Mouse (Mus musculus) limb, embryonic 10.5 days (tissue): Measurements from ENCODE around the gene Senp1. TPM values are rescaled to one million over a fixed set of nuclear protein-coding genes. Genes with fewer than 3 reads are reported as not detected.

Experiments used
- DNase-seq: peaks from one replicate; pipeline ENCODE4 v3.0.0-alpha.2; 2017; ENCODE audit warnings: low spot score
- H3K27ac ChIP-seq: fragments of 300-500 bp; sonication (generic); 2 replicates; pipeline ENCODE4 v1.5.1; 2016; ENCODE audit warnings: mild to moderate bottlenecking
- H3K27me3 ChIP-seq: fragments of 300-500 bp; sonication (generic); 2 replicates; pipeline ENCODE4 v1.6.1; 2016; ENCODE audit warnings: low read depth, mild to moderate bottlenecking; ENCODE audit not compliant: poor library complexity, severe bottlenecking
- H3K36me3 ChIP-seq: fragments of 300-500 bp; sonication (generic); 2 replicates; pipeline ENCODE4 v1.6.1; 2016; ENCODE audit warnings: mild to moderate bottlenecking, moderate library complexity
- H3K4me1 ChIP-seq: fragments of 300-500 bp; sonication (generic); 2 replicates; pipeline ENCODE4 v1.6.1; 2016
- H3K4me3 ChIP-seq: fragments of 300-500 bp; sonication (generic); 2 replicates; pipeline ENCODE4 v1.5.1; 2016; ENCODE audit warnings: mild to moderate bottlenecking, moderate library complexity
- H3K9me3 ChIP-seq: fragments of 300-500 bp; sonication (generic); replicated peaks from 2 replicates; pipeline ENCODE4 v1.6.1; 2016; ENCODE audit warnings: mild to moderate bottlenecking
- WGBS: fragments of 180-500 bp; shearing (Covaris S2); methylation state at CpG from one replicate; pipeline ENCODE4 v1.1.7; 2016; 5-methylcytosine and 5-hydroxymethylcytosine counted together
- polyA plus RNA-seq: library from polyadenylated mRNA; unstranded; fragments of >200 nt; fragmentation: Nextera tagmentation; extraction: Ambion mirVana; gene quantifications from 2 replicates; pipeline ENCODE4 v1.2.1, GENCODE M21; 2016

Gene Senp1
- polyA plus RNA-seq, 1 experiment from 2014 or later, result 51.6 TPM

DNA sequence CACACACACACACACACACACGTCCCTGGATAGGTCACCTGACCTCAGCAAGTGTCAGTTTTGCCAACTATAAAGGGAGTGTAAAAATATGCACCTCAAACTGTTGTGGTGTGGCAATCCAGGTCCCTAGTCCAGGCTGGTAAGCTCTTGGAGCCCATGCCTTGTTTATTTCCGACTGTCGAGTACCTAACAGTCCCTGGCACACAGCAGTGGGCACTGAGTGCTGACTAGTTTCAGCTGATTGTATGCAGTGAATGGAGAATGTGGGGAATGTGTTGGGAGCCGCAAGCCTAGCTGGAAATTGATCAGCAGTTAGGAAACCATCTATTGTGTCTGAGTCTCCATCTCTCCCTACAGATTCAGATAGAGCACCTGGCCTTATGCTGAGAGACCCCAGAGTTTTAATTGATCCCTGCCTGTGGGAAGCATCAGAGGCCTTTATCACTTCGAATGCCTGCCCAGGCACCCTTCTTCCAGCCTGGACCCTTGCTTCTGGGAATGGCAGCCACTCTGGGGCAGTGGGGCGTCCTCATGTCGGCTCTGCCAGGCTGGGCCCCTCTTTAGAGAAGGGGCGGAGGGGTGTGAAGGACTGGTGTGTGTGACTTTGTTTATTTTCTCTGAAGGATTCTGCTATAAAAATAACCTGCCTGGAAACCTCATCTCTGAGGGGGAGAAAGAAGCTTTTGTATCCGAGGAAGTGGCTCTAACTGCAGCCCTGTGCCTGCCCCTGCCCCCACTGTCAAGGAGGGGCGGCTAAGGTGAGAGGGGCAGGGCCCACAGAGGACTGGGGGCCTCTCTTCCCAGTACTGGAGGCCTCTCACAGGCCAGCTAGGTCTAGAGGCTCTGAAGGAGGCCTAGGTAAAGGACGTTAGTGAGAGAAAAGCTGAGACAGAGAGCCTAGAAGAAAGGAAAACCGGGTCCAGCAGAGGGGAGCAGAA is 66.3 kb downstream of the Senp1 start:
- DNase-seq, result no peak
- H3K27ac ChIP-seq, result peak overlapping the region; percentile 83
- no peaks in the 10 kb centered on the region for H3K27me3 ChIP-seq
- no peaks in the 10 kb centered on the region for H3K36me3 ChIP-seq
- H3K9me3 ChIP-seq, result no peaks in the 10 kb centered on the region
- peaks cover 50% of the 10 kb centered on the region for H3K4me1 ChIP-seq
- 0 out of 2 replicates have a peak overlapping the region, but pooled peaks have one; percentile 20 for H3K4me3 ChIP-seq
- 33% methylated on average over 12 of the region's 12 CpGs for WGBS

DNA sequence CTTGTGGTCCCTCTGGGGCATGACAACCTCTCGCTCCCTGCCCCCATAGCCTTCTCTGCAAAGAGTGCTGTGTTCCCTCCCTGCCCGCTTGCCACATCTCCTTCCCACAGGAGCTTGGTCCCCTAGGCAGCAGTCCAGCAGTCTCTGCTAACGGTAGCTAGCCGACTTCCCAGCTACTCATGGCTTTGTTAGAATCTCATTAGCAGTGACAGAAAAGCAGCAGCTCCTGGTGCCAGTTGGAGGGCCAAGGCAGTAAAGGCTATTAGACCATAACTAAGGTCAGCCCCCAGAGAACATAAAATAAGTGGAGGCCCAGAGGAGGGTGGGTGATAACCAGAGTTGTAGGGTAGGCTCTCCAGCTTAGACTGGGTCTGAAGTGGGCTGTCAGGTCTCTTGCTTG is 67.9 kb downstream of the Senp1 start:
- no peak overlapping the region for H3K4me3 ChIP-seq
- H3K27ac ChIP-seq, result peak overlapping the region; percentile 83
- peaks cover 54% of the 10 kb centered on the region for H3K4me1 ChIP-seq
- no peaks in the 10 kb centered on the region for H3K36me3 ChIP-seq
- no peaks in the 10 kb centered on the region for H3K27me3 ChIP-seq
- no peaks in the 10 kb centered on the region for H3K9me3 ChIP-seq
- WGBS, result 43% methylated on average over 4 of the region's 4 CpGs
- DNase-seq, result no peak

DNA sequence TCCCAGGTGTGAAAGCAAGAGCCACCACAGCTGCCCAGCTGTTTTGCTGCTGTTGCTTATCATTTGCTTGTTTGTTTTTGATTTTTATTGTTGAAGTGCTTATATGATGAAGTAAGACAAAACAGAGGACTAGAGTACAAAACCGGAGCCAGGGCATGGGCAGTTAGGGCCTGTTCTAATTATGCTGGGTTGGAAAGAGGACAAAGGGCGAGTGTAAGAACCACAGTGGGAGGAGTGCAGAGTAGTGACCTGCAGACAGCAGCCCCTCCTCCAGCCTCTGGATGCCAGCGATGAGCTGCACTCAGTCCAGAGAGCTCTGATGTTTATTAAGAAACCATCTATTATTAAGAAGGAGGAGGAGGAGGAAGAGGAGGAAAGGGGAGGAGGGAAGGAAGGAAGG is 70.4 kb downstream of the Senp1 start:
- Histone ChIP-seq H3K4me3 (no peak overlapping the region), H3K9me3 (no peaks in the 10 kb centered on the region), H3K27ac (0 out of 2 replicates have a peak overlapping the region, but pooled peaks have one; percentile 30), H3K27me3 (no peaks in the 10 kb centered on the region), H3K4me1 (peaks cover 50% of the 10 kb centered on the region), H3K36me3 (no peaks in the 10 kb centered on the region)
- DNase-seq, result no peak
- WGBS, result 32% methylated on average over 3 of the region's 3 CpGs

DNA sequence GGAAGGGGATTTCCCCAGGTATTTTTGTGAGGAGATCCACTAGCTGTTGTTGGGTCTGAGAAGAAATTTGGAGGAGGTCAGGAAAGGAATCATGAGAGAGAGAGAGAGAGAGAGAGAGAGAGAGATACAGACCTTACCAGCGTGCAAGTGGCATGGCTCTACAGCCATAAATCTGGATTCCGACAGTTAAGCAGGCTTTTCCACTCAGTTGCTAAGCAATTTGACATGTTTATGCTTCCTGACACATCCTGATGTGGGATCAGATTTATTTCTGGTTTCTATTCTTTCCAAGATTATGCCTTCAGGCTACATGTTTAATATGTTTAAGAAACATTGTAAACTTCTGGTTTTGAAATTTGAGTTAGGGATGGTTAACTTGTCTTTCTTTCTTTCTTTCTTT is 71.7 kb downstream of the Senp1 start:
- Histone ChIP-seq H3K4me1 (peaks cover 37% of the 10 kb centered on the region), H3K4me3 (no peak overlapping the region), H3K27me3 (no peaks in the 10 kb centered on the region), H3K27ac (no peak overlapping the region; the same call in 1 of the 2 replicates), H3K9me3 (no peaks in the 10 kb centered on the region), H3K36me3 (no peaks in the 10 kb centered on the region)
- whole genome bisulfite sequencing, result 11% methylated on average over 2 of the region's 2 CpGs
- peak; percentile 41 for DNase-seq

DNA sequence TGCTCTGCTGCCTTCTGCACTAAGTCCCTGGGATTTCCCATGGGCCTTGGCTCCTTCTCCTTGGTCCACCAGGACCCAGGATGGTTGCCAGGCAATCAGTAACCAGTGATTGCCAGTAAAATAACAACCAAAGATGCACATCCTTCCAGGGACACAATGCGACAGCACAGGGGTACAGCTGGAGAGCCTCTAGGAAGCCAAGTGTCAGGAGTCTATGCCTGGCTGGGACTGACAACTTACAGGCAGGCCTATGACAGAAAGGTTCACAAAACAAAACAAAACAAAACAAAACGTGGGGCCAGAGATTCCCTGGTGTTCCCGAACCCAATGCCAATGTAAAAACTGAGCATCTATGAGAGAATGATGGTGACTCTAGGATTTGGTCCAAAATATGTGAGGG is 74.5 kb downstream of the Senp1 start:
- no peaks in the 10 kb centered on the region for H3K36me3 ChIP-seq
- H3K4me1 ChIP-seq, result peaks cover 25% of the 10 kb centered on the region
- WGBS, result 75% methylated on average over 3 of the region's 3 CpGs
- H3K27ac ChIP-seq, result no peak overlapping the region
- no peak overlapping the region for H3K4me3 ChIP-seq
- H3K27me3 ChIP-seq, result no peaks in the 10 kb centered on the region
- no peaks in the 10 kb centered on the region for H3K9me3 ChIP-seq
- DNase-seq, result no peak

DNA sequence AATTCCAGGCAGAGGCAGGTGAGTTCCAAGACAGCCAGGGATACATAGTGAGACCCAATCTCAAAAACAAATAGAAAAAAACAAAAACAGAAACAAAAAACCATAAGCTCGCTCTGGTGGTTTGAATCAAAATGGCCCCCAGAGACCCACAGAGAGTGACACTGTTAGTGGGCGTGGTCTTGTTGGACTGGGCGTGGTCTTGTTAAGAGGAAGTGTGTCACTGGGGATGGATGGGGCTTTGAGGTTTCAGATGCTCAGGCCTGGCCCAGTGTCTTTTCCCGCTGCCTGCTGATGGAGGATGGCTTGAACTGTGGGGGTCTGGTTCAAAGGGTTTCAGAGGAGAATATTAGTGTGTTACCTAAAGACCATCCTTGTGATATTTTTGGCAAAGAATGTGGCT is 75.6 kb downstream of the Senp1 start:
- DNase-seq, result no peak
- H3K4me1 ChIP-seq, result peaks cover 21% of the 10 kb centered on the region
- H3K9me3 ChIP-seq, result no peaks in the 10 kb centered on the region
- WGBS, result 77% methylated on average over 4 of the region's 4 CpGs
- H3K4me3 ChIP-seq, result no peak overlapping the region
- no peak overlapping the region for H3K27ac ChIP-seq
- H3K36me3 ChIP-seq, result no peaks in the 10 kb centered on the region
- no peaks in the 10 kb centered on the region for H3K27me3 ChIP-seq

DNA sequence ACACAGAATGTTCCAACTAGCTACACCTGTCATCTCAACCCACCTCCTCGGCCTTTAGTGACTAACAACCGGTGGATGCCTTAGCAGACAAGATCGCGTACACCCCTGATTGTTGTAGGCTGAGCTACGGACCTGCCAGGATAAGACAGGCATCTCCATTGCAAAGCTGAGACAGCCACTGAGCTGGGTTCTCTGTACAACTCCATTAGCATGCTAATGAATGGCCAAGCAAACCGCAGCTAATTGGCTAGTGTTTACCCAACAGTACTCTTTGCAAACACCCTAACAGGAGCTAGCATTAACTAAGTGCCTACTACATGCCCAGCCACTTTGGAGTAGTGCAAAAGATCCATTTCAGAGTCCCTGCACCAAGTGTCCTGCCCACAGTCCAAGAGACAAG is 80.7 kb downstream of the Senp1 start:
- Histone ChIP-seq H3K27ac (no peak overlapping the region), H3K9me3 (no peaks in the 10 kb centered on the region), H3K4me3 (no peak overlapping the region), H3K27me3 (peaks cover 28% of the 10 kb centered on the region; the same call in 1 of the 2 replicates), H3K36me3 (no peaks in the 10 kb centered on the region), H3K4me1 (peaks cover 9% of the 10 kb centered on the region)
- DNase-seq, result no peak
- WGBS, result 70% methylated on average over 6 of the region's 6 CpGs

DNA sequence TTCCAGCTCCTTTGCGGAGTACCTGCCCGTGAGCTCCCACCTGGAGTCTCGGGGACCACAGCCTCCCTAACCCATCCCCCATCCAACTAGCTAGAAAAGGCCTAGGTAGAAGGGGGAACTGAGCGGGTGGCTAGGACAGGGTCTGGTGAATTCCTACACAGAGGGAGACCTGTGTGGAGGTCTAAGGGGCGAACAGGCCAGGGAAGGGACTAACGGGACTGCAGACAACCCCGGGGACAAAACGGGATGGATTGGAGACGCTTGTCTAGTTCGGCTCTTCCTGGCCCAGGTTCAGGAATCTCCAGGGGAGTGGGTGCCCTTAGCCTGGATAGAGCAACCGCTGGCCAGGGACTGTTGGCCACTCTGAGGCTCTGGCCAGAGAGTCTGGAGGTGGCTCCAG is 88.4 kb downstream of the Senp1 start:
- Histone ChIP-seq H3K4me3 (peak overlapping the region; percentile 70), H3K36me3 (peaks cover 3% of the 10 kb centered on the region; the same call in 1 of the 2 replicates), H3K27me3 (peaks cover 81% of the 10 kb centered on the region), H3K27ac (peak overlapping the region; percentile 88), H3K4me1 (peaks cover 59% of the 10 kb centered on the region), H3K9me3 (no peaks in the 10 kb centered on the region)
- DNase-seq, result no peak
- 7% methylated on average over 11 of the region's 11 CpGs for WGBS

DNA sequence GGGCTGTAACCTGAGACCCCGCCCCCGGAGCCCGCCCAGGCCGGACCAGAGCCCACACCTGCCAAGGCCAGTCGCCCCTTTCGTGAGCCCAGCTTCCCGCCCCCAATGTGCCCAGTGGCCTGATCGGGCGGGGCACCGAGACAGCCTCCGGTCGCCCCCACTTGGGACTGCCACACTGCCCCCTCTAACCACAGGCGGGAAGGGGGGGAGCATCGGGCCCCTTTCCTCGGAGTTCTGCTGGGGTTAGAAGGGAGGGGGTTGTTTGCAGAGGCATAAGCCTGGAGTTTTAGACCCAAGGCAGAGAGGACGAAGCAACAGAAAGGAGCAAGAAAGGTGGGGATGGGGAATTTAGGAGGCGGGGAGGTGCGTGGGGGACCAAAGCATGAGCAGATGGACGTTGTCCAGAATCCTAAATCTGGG is 88.8 kb downstream of the Senp1 start:
- H3K36me3 ChIP-seq, result peaks cover 8% of the 10 kb centered on the region
- H3K27ac ChIP-seq, result peak overlapping the region; percentile 88
- peaks cover 82% of the 10 kb centered on the region for H3K27me3 ChIP-seq
- peaks cover 64% of the 10 kb centered on the region for H3K4me1 ChIP-seq
- DNase-seq, result no peak
- H3K9me3 ChIP-seq, result no peaks in the 10 kb centered on the region
- WGBS, result under 1% methylated on average over 19 of the region's 19 CpGs
- peak overlapping the region; percentile 70 for H3K4me3 ChIP-seq

DNA sequence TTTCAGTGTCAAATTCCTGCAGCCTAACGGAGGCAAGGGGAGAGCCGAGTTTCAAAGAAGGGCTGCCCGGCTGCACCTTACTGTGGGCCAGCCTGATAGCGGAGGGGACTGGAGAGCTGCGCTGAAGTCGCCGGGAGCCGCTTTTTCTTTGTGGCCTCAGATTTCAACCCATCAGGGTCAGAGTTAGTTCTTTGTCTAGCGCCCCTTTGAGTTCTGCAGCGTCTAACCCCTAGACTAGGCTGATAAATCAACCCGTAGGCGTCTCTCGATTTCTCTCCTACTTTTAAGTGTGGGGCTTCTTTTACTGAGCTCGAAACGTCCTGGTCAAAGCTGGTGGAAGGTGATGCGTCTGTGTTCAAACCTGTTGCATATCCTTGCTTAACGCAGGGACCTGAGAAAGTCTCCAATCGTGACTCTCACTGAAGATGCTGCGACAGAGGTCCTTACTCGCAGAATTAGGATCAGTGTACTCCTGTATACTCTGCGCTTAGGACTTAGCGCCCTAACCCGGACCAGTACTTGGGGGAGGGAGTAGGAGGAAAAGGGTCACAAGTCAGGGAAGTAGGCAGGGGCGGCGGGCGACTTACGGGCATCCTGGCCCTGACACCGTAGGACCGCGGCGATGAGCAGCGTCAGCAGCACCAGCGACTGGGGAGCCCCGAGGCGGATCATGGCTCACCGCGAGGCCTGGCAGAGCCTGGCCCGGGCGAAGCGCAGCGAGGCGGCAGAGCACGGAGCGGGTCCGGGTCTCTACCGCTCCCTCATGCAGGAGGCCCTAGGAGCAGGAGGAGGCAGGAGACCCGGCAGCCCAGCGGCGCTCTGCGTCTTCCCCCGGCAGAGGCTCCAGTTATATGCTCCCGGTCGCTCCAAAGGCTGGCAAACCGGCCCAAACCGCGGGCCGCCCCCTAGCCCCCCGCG is 89.5 kb downstream of the Senp1 start, which contains the start of gene Col2a1:
Col2a1 (minus strand) TSS at position 874 of the 918 bp plus-strand sequence.
- WGBS, result under 1% methylated on average over 59 of the region's 59 CpGs
- Histone ChIP-seq H3K36me3 (peaks cover 14% of the 10 kb centered on the region), H3K9me3 (no peaks in the 10 kb centered on the region), H3K27me3 (peaks cover 82% of the 10 kb centered on the region), H3K4me3 (peak within 1 kb of the TSS; percentile 70), H3K27ac (peak within 1 kb of the TSS; percentile 88), H3K4me1 (peaks cover 69% of the 10 kb centered on the region)
- DNase-seq, result peak; percentile 89

DNA sequence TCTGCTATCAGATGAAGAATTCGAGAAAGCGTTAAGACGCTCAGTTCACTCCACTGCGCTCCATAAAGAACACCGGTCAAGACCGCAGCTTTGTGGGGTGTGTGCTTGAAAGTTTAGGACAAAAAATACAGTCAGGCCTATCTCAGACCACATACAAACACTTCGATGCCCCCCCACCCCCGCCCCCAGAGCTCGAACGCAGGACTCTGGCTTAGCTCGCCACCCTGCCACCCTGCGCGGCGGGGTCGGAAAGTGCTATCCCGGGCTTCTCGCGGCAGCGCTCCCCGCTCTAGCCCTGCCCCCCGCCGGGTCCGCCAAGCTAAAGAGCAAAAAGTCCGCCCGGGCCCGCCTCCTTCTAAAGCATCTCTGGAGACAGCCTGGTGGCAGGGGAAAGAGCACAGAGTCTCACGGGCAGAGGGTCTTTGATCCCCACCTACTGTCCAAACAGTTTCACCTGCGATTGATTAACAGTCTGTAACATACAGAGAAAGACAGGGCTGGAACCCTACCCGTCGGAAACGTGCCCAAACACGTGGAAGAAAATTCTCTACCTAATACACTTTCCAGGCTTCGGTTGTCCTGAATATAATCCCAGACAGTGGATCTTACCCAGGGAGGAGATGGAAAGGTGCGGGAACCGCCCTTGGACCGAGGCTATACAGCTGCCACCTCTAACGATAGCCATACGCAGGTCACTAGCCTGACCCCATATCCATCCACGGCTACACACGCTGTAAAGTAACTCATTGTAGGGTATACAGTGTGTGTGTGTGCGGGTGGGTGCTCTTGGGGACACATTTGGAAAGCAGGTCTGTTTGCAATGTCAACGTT is 90.3 kb downstream of the Senp1 start:
- Histone ChIP-seq H3K36me3 (peaks cover 23% of the 10 kb centered on the region), H3K27me3 (peaks cover 88% of the 10 kb centered on the region), H3K27ac (peak overlapping the region; percentile 88), H3K9me3 (no peaks in the 10 kb centered on the region), H3K4me1 (peaks cover 66% of the 10 kb centered on the region), H3K4me3 (peak overlapping the region; percentile 70)
- WGBS, result under 1% methylated on average over 42 of the region's 42 CpGs
- peak; percentile 82 for DNase-seq
